Mouse (Mus musculus): ENCODE results near the gene Tctex1d4. TPM values are rescaled to one million over a fixed set of nuclear protein-coding genes. Genes with fewer than 3 reads are reported as not detected.

Tctex1d4 gene
- total and polyA plus RNA-seq, 3 experiments: 0.98 TPM; not detected in 2

DNA sequence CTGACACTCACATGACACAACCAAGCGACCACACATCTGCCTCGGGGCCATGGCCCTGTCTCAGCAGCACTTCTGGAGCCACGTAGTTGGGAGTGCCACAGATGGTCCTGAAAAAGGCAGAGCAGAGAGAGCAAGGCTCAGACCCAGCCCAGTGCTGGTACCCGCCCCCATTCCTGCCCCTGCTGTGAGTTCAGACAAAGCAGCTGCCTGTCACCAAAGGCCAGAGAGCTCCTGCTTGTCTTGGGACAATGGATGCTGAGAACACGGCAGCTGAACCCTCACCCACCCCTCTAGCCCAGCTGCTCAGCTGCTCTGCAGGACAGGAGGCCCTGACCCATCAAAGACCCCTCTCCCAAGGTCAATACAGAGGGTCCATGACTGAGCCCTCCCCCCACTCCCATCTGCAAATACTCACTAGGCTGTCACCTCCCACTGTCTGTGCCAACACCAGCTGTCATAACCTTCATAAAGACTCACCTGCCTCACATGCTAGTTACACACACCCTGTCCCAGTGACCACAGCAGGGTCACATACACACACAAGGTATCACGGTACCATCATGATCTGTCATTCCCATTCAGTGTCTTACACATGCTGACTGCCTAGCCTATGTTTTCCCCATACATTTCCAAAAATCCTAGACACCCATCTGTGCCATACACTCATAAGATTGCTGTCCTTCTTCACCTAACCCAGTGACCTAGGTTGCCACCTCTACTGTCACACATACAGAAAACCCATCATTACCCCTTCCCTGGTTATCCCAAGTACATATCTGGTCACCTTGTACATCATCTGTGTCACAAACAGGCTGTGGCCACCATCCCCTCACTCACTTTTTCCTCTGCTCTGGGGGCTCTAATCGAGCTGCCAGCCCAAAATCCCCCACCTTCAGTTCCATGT is 5.5 kb downstream of the Tctex1d4 start:
- no peak for DNase-seq (ENCODE audit: extremely low read depth)
- Histone ChIP-seq H3K9me3 (replicated peaks; ENCODE audit: low read length) (no peaks in the 10 kb centered on the region), H3K4me3 (replicated peaks in 1 of 3; ENCODE audit: low read depth in 2 of 3, low read length in 2 of 3, poor library complexity in 1 of 3) (peak overlapping the region; percentile 86 to 98 (median 91)), H3K4me1 (ENCODE audit: control insufficient read depth in 1 of 2, insufficient read depth in 2 of 2) (peaks cover 20 to 66% of the 10 kb centered on the region in 2 experiments), H3K4me2 (ENCODE audit: insufficient read depth, low read depth, poor library complexity, severe bottlenecking) (peak overlapping the region; percentile 91), H3K36me3 (replicated peaks in 1 of 2; ENCODE audit: control insufficient read depth in 1 of 2, insufficient read depth in 1 of 2, low read length in 1 of 2) (peaks cover 35 to 49% of the 10 kb centered on the region in 2 experiments), H3K9ac (ENCODE audit: insufficient read depth, low read depth) (peak overlapping the region; percentile 97), H3K79me2 (replicated peaks; ENCODE audit: control insufficient read depth, extremely low read depth, insufficient read depth, poor library complexity, severe bottlenecking) (peaks cover 20% of the 10 kb centered on the region), H3K27me3 (replicated peaks) (no peaks in the 10 kb centered on the region), H3K27ac (ENCODE audit: insufficient read depth, low read depth) (no peak overlapping the region)
- no peak for TF ChIP-seq MAX (IDR thresholded peaks at IDR 0.05; ENCODE audit: low read length)
- no peak for TF ChIP-seq PAX5 (IDR thresholded peaks at IDR 0.05; ENCODE audit: low read length)
- TF ChIP-seq NRF1 (IDR thresholded peaks at IDR 0.05; ENCODE audit: low read depth, low read length): no peak
- in situ Hi-C loops (cut with MboI; ENCODE audit: low pct_ligation_motif_present, low pct_unique_long_range_greater_than_20kb, low sequenced_read_pairs) (loop anchor here (5.0 kb wide), 1 partner anchor 130 kb away; no protein-coding TSS in a partner anchor), dilution Hi-C loops (cut with MboI; ENCODE audit: extremely low pct_ligation_motif_present, extremely low pct_unique_long_range_greater_than_20kb, low sequenced_read_pairs) (no loop called here)

DNA sequence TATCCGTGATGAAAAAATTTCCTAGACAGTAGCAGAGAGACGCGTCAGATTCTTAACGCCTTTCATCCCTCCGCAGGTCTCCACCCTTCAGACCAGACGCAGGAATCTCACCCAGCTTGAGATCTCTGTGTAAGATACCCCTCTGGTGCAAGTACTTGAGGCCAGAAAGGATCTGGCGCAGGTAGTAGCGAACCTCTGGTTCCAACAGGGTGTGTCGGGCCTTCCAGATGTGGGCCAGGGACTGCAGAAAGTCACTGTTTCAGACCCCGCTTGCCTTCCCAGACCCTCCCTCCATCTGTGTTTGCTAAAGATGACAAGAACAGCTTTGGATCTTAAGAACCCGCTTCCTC is 6.2 kb downstream of the Tctex1d4 start:
- peak overlapping the region; percentile 86 to 98 (median 91) for H3K4me3 ChIP-seq (replicated peaks in 1 of 3; ENCODE audit: low read depth in 2 of 3, low read length in 2 of 3, poor library complexity in 1 of 3)
- peaks cover 20% of the 10 kb centered on the region for H3K79me2 ChIP-seq (replicated peaks; ENCODE audit: control insufficient read depth, extremely low read depth, insufficient read depth, poor library complexity, severe bottlenecking)
- dilution Hi-C loops (cut with MboI; ENCODE audit: extremely low pct_ligation_motif_present, extremely low pct_unique_long_range_greater_than_20kb, low sequenced_read_pairs): no loop called here
- no peaks in the 10 kb centered on the region for H3K27me3 ChIP-seq (replicated peaks)
- H3K9ac ChIP-seq (ENCODE audit: insufficient read depth, low read depth): peak overlapping the region; percentile 97
- H3K4me1 ChIP-seq (ENCODE audit: control insufficient read depth in 1 of 2, insufficient read depth in 2 of 2): peaks cover 18 to 59% of the 10 kb centered on the region in 2 experiments
- in situ Hi-C loops (cut with MboI; ENCODE audit: low pct_ligation_motif_present, low pct_unique_long_range_greater_than_20kb, low sequenced_read_pairs): loop anchor here (5.0 kb wide), 1 partner anchor 130 kb away; no protein-coding TSS in a partner anchor
- DNase-seq (ENCODE audit: extremely low read depth): no peak
- peak overlapping the region; percentile 91 for H3K4me2 ChIP-seq (ENCODE audit: insufficient read depth, low read depth, poor library complexity, severe bottlenecking)
- peaks cover 35 to 45% of the 10 kb centered on the region in 2 experiments for H3K36me3 ChIP-seq (replicated peaks in 1 of 2; ENCODE audit: control insufficient read depth in 1 of 2, insufficient read depth in 1 of 2, low read length in 1 of 2)
- no peak overlapping the region for H3K27ac ChIP-seq (ENCODE audit: insufficient read depth, low read depth)
- TF ChIP-seq POLR2A (IDR thresholded peaks at IDR 0.05; ENCODE audit: low read depth, low read length) (no peak), TBP (conservative IDR thresholded peaks at IDR 0.05; ENCODE audit: low read depth, low read length) (no peak), E2F4 (IDR thresholded peaks at IDR 0.05; ENCODE audit: insufficient replicate concordance, low read depth, low read length) (no peak), JUN (IDR thresholded peaks at IDR 0.05; ENCODE audit: insufficient read depth, low read depth, low read length) (no peak), PAX5 (IDR thresholded peaks at IDR 0.05; ENCODE audit: low read length) (no peak), UBTF (IDR thresholded peaks at IDR 0.05; ENCODE audit: low read depth, low read length) (no peak), CTCF (conservative IDR thresholded peaks at IDR 0.05 in 1 of 2, IDR thresholded peaks at IDR 0.05 in 1 of 2; ENCODE audit: low read depth in 2 of 2, low read length in 2 of 2) (no peak), KAT2A (IDR thresholded peaks at IDR 0.05; ENCODE audit: insufficient replicate concordance, low read length) (no peak), EP300 (IDR thresholded peaks at IDR 0.05; ENCODE audit: low read length) (no peak), RAD21 (IDR thresholded peaks at IDR 0.05; ENCODE audit: low read depth, low read length) (no peak), MAFK (IDR thresholded peaks at IDR 0.05; ENCODE audit: insufficient replicate concordance, low read length) (no peak), ETS1 (conservative IDR thresholded peaks at IDR 0.05; ENCODE audit: low read depth, low read length) (no peak), MXI1 (IDR thresholded peaks at IDR 0.05; ENCODE audit: low read depth, low read length) (no peak), CHD2 (IDR thresholded peaks at IDR 0.05; ENCODE audit: low read length) (no peak), ZC3H11A (IDR thresholded peaks at IDR 0.05; ENCODE audit: low read depth, low read length) (no peak), RCOR1 (conservative IDR thresholded peaks at IDR 0.05; ENCODE audit: low read depth, low read length) (no peak), CHD1 (IDR thresholded peaks at IDR 0.05; ENCODE audit: low read depth, low read length) (no peak)
- no peaks in the 10 kb centered on the region for H3K9me3 ChIP-seq (replicated peaks; ENCODE audit: low read length)
